Mouse (Mus musculus) liver, embryonic 12.5 days (tissue): ENCODE measurements around the gene Sept11. TPM values are rescaled to one million over a fixed set of nuclear protein-coding genes. Genes with fewer than 3 reads are reported as not detected.

Experiments
- ATAC-seq: fragments of 200-750 bp; cut with Nextera tagmentation; 2 replicates; pipeline ENCODE4 v1.8.0; 2017; ENCODE audit warnings: moderate number of reproducible peaks, mild to moderate bottlenecking, moderate library complexity
- H3K27ac ChIP-seq: fragments of 300-500 bp; sonication (generic); 2 replicates; pipeline ENCODE4 v1.5.1; 2016; ENCODE audit warnings: mild to moderate bottlenecking
- H3K27me3 ChIP-seq: fragments of 300-500 bp; sonication (generic); replicated peaks from 2 replicates; pipeline ENCODE4 v1.6.1; 2016; ENCODE audit warnings: mild to moderate bottlenecking, moderate library complexity
- H3K36me3 ChIP-seq: fragments of 300-500 bp; sonication (generic); 2 replicates; pipeline ENCODE4 v1.6.1; 2016; ENCODE audit warnings: mild to moderate bottlenecking, moderate library complexity
- H3K4me1 ChIP-seq: fragments of 300-500 bp; sonication (generic); 2 replicates; pipeline ENCODE4 v1.6.1; 2016
- H3K4me2 ChIP-seq: fragments of 300-500 bp; sonication (generic); 2 replicates; pipeline ENCODE4 v1.6.1; 2016; ENCODE audit warnings: mild to moderate bottlenecking, moderate library complexity
- H3K4me3 ChIP-seq: fragments of 300-500 bp; sonication (generic); 2 replicates; pipeline ENCODE4 v1.5.1; 2016; ENCODE audit warnings: mild to moderate bottlenecking, moderate library complexity
- H3K9ac ChIP-seq: fragments of 300-500 bp; sonication (generic); 2 replicates; pipeline ENCODE4 v1.6.1; 2016; ENCODE audit warnings: mild to moderate bottlenecking, moderate library complexity
- H3K9me3 ChIP-seq: fragments of 300-500 bp; sonication (generic); replicated peaks from 2 replicates; pipeline ENCODE4 v1.6.1; 2016; ENCODE audit warnings: mild to moderate bottlenecking, moderate library complexity
- WGBS: fragments of 180-500 bp; shearing (Covaris S2); methylation state at CpG from one replicate; pipeline ENCODE4 v1.1.7; 2016; ENCODE audit not compliant: insufficient replicate concordance; 5-methylcytosine and 5-hydroxymethylcytosine counted together
- polyA plus RNA-seq: library from polyadenylated mRNA; unstranded; fragments of >200 nt; fragmentation: Nextera tagmentation; extraction: Ambion mirVana; gene quantifications from 2 replicates; pipeline ENCODE4 v1.2.1, GENCODE M21; 2016

The Sept11 gene
- 57.6 and 59.0 TPM in 2 replicates for polyA plus RNA-seq

DNA sequence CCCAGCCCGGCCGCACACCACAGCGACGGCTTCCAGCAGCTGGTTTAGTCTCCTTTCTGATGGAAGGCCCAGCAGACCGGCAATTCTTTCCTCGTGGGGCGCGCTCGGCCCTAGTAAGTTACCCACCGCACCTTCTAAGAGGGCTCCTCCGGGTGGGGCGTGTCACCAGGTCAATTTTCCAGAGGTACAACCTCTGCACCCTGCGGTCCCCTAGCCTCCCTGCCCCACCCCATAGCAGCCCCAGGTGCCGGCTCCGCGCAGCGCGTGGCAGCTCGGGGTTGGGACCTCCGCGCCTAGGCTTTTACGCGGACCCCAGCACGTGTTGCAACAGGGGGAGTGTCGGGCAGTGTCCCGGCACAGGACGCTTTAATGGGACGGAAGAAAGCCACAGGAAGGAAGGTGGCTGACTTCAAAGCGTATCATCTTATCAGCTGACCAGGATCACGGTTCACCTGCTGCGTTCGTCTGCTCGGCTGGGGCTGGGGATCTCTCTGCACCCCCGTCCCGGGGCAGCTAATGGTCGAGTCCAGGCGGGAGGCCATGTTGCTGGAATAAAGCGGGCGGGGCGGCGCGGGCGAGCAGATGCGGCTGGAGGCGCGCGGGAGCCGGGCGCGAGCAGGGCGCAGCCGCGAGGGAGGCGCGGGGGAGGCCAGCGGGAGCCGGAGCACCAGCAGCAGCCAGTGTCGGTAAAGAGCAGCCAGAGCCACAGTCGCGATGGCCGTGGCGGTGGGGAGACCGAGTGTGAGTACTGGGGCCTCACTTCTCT is at the start of gene Sept11:
Sept11 (plus strand) TSS at position 581 of the 766 bp plus-strand sequence.
- Histone ChIP-seq H3K36me3 (peaks cover under 1% of the 10 kb centered on the region), H3K27ac (peak within 1 kb of the TSS; percentile 84), H3K9ac (peak within 1 kb of the TSS; percentile 85), H3K27me3 (peaks cover 12% of the 10 kb centered on the region; the same call in 1 of the 2 replicates), H3K4me2 (peak within 1 kb of the TSS; percentile 93), H3K9me3 (no peaks in the 10 kb centered on the region), H3K4me1 (peaks cover 48% of the 10 kb centered on the region), H3K4me3 (peak within 1 kb of the TSS; percentile 75)
- ATAC-seq = peak; percentile 92
- under 1% methylated on average over 63 of the region's 63 CpGs for WGBS

DNA sequence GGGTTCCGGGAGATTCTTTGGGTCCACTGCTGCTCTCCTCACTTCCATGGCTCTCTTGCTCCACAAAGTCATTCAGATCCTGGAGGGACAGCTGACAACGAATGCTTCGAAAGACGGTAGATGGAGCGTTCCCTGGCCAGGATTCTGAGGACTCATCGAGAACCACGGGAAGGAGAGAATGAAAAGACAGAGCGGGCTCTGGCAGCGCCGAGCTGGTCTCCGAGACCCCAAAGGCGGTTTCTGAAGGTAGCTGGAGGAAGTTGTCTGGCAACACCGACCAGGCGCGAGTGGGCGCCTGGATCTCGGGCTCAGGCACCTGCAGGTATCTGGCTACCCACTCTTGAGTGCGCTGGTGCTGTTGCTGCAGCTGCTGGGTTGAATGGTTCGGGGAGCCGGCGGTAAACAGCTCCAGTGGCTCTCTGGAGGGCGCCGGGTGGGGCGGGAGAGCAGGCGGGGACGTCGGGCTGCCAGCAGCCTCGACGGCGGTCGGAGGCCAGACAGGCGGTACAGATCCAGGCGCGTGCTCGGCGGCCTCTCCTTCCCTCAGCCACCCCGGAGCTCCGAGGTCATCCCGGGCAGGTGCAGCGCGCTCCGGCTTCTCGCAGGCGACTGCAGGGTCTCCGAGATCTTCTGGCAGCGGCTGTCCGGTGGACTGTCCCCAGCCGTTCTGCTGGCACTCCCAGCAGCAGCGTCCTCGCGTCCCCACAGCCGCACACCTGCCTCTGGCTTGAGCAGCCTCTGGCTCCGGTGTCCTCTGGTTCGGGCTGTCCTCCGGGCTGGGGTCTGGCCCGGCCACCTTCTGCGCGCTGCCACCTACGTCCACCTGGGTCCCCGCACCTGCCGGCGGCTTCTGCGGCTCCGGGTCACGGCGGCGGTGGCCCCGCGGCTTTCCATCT is 49.3 kb upstream of the Sept11 start:
- Histone ChIP-seq H3K27me3 (peaks cover 70% of the 10 kb centered on the region), H3K27ac (no peak overlapping the region), H3K36me3 (no peaks in the 10 kb centered on the region), H3K4me2 (peak overlapping the region; percentile 62), H3K9me3 (no peaks in the 10 kb centered on the region), H3K4me3 (peak overlapping the region; percentile 46), H3K4me1 (peaks cover 16% of the 10 kb centered on the region; the same call in 1 of the 2 replicates), H3K9ac (no peak overlapping the region)
- WGBS = 3% methylated on average over 69 of the region's 69 CpGs
- ATAC-seq = no peak

DNA sequence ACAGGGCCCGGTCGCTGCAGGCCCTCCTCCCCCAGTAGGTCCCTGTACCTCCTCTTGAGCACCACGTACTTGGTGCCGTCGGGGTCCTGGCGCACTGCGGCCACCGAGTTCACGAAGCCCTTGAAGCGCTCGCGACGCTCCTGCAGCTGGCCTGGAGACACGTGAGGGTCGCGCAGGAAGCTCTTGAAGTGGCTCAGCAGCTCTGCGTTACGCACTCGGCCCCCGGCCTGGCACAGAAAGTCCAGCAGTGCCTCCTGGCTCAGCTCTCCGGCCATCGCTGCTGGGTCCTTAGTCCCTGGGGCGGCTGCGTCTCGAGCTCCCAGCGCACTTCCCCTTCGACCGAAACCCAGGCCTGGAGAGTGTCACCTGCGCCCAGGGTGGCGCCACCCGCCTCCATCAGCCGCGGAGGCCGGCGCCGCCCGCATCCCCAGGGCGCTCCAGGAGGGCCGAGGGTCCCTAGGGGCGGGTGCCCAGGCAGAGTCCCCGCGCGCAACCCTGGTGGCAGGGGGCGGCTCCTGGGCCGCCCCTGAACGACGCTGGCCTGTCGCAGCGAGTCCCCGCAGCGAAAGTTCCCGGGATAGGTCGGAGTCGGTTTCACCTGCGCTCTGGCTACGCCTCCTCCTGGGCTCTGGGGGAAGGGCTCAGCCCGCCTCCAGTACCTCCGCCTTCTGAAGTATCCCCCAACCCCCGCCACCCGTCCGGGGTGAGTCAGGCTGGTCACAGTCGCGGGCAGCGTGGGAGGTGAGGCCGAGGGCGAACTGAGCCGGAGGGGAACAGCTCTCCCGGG is 48.5 kb upstream of the Sept11 start, which contains the start of gene Sowahb:
Sowahb (minus strand) TSS at position 439 of the 787 bp plus-strand sequence.
- Histone ChIP-seq H3K27me3 (peaks cover 77% of the 10 kb centered on the region), H3K4me3 (peak within 1 kb of the TSS; percentile 46), H3K27ac (no peak within 1 kb of the TSS), H3K36me3 (no peaks in the 10 kb centered on the region), H3K4me2 (peak within 1 kb of the TSS; percentile 62), H3K9ac (no peak within 1 kb of the TSS), H3K4me1 (peaks cover 16% of the 10 kb centered on the region; the same call in 1 of the 2 replicates), H3K9me3 (no peaks in the 10 kb centered on the region)
- peak; percentile 75 for ATAC-seq
- WGBS = 1% methylated on average over 68 of the region's 68 CpGs

DNA sequence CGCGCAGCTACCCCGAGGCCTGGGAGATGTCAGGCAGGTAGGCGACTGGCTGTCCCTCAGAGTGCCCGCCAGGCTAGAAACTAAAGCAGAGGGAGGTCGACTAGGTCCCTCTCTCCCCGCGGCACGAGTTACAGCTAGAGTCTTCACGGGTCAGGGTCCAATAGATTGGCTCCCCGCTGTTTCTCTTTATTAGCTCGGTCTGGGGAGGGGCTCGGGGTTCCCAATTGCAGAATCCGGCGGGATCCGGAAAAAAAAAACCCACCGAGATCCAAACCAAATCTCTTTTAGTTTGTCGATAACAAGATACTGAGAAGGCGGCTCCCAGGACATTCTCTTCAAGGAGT is 47.9 kb upstream of the Sept11 start:
- Histone ChIP-seq H3K9ac (no peak overlapping the region), H3K27ac (no peak overlapping the region), H3K9me3 (no peaks in the 10 kb centered on the region), H3K27me3 (peaks cover 81% of the 10 kb centered on the region), H3K4me2 (peak overlapping the region; percentile 62), H3K36me3 (no peaks in the 10 kb centered on the region), H3K4me1 (peaks cover 13% of the 10 kb centered on the region; the same call in 1 of the 2 replicates), H3K4me3 (peak overlapping the region; percentile 46)
- 2% methylated on average over 19 of the region's 19 CpGs for WGBS
- ATAC-seq = peak; percentile 36; the same call in 1 of the 2 replicates

DNA sequence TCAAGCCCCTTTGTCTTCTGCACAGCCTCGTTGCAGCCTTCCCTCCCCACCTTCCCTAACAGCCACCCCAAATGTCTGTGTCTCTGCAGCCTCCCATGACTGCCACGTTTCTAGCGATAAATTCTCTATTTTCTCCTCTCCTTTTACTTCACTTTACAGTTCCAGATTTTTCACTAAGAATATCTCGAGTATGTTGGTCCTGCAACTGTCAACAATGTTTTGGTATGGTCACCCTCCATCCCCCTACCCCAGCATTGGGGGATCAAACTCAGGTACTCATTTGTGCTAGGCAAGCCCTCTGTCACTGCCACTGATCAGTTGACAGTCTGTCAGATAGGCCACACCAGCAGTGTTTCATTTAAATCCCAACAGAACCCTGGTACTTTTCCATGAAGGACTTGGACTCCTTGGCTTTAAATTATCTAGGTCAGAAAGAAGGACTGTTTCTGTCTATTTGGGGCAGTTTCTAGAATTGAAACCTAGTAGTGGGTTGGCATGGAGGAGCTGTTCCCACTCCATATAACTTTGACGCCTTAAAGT is 46.9 kb upstream of the Sept11 start:
- peaks cover 81% of the 10 kb centered on the region for H3K27me3 ChIP-seq
- H3K27ac ChIP-seq = no peak overlapping the region
- no peak for ATAC-seq
- 22% methylated on average over 5 of the region's 5 CpGs for WGBS
- no peaks in the 10 kb centered on the region for H3K9me3 ChIP-seq
- no peaks in the 10 kb centered on the region for H3K36me3 ChIP-seq
- no peak overlapping the region for H3K4me2 ChIP-seq
- H3K9ac ChIP-seq = no peak overlapping the region
- peaks cover 12% of the 10 kb centered on the region; the same call in 1 of the 2 replicates for H3K4me1 ChIP-seq
- no peak overlapping the region for H3K4me3 ChIP-seq

DNA sequence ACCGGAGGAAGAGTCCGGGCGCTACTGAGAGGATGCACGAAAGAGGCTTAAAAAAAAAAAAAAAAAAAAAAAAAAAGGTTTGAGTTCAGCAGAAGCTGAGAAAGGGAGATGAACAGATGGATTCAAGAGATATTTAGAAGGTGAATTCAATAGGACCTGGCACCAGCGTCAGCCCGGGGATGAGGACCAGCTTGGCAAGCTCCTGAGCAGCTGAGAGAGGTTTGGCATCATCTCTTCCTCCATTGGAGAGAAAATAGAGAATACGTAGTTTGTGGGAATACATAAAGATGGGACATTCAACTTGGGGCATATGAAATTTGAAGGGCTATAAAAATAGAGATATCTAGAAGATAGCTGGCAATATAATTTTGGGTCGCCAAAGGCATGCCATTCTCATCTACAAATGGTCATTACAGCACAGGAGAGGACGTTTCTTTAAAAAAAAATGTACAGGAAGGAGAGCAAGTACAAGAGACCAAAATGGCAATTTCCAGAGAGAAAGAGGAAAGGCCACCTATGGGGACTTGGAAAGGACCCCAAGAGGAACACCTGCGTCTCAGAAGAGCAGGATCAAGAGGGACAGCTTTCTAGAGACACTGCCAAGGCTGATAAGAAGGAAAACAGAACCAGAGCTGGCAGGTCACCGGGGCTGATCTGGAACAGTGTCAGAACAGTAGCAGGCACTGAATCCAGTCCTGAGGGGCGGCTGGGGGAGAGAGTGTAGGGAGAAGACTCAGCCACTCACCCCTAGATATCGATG is 44.6 kb upstream of the Sept11 start:
- H3K27me3 ChIP-seq = peaks cover 58% of the 10 kb centered on the region
- H3K4me2 ChIP-seq = no peak overlapping the region
- H3K36me3 ChIP-seq = no peaks in the 10 kb centered on the region
- WGBS = 49% methylated on average over 13 of the region's 13 CpGs
- H3K27ac ChIP-seq = no peak overlapping the region
- no peak overlapping the region for H3K9ac ChIP-seq
- H3K4me1 ChIP-seq = peaks cover 12% of the 10 kb centered on the region; the same call in 1 of the 2 replicates
- H3K4me3 ChIP-seq = no peak overlapping the region
- H3K9me3 ChIP-seq = no peaks in the 10 kb centered on the region
- no peak for ATAC-seq

DNA sequence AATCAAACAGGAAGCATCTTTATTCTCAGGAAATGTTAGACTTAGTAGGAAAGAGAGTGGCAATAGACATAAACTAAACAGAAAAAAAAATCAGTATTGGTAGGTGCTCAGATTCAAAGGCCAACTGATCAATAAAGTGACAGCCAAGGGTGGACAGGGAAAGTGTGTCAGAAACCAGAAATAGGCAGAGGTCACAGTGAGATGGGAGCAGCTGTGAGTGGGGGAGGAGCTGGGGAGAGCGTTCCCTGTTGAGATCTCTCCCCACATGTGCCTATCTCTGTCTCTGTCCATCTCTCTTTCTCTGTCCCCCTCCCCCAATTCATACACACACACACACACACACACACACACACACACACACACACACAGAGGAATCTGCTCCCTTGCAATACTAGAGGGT is 43.3 kb upstream of the Sept11 start:
- 22% methylated on average over 1 of the region's 1 CpGs for WGBS
- no peak for ATAC-seq
- Histone ChIP-seq H3K9ac (no peak overlapping the region), H3K27me3 (peaks cover 45% of the 10 kb centered on the region), H3K4me1 (0 out of 2 replicates have a peak, but pooled peaks cover 3% of the 10 kb centered on the region), H3K9me3 (no peaks in the 10 kb centered on the region), H3K4me3 (no peak overlapping the region), H3K4me2 (no peak overlapping the region), H3K36me3 (no peaks in the 10 kb centered on the region), H3K27ac (no peak overlapping the region)

DNA sequence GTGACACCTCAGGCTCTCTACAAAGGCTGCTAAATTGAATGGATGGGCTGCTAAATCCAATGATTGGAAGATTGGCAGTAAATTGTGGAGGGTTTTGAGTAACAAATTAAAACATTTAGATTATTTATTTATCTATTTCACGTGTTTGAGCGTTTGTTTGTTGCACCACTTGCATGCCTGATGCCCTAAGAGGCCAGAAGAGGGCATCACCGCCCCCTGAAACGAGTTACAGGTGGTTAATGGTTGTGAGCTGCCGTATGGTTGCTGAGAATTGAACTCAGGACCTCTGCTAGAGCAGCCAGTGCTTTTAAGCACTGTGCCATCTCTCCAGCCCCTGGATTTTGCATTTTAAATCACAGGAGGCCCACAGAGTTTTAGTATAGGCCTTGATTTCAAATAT is 42.2 kb upstream of the Sept11 start:
- no peak overlapping the region for H3K9ac ChIP-seq
- WGBS = 32% methylated on average over 5 of the region's 5 CpGs
- peaks cover 34% of the 10 kb centered on the region for H3K27me3 ChIP-seq
- no peak for ATAC-seq
- H3K4me2 ChIP-seq = no peak overlapping the region
- no peaks in the 10 kb centered on the region for H3K4me1 ChIP-seq
- H3K9me3 ChIP-seq = no peaks in the 10 kb centered on the region
- H3K27ac ChIP-seq = no peak overlapping the region
- H3K36me3 ChIP-seq = no peaks in the 10 kb centered on the region
- no peak overlapping the region for H3K4me3 ChIP-seq

DNA sequence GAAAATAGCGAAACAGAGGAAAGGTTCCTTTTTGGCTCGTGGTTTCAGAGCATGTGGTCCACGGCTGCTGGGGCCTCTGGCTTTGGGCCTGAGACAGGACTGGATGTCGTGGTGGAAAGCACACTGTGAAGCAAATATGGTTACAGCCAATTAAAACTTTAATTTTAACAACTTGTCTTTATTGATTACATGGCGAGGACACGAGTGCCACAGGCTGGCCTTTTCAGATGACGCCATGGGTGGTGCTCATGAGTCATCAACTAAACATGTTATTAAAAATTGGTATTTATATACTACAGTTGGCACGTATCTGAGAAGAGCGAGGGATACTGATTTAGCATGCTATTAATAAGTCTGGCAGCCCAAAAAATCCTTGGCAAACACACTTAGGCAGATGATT is 41.3 kb upstream of the Sept11 start:
- Histone ChIP-seq H3K36me3 (no peaks in the 10 kb centered on the region), H3K4me1 (no peaks in the 10 kb centered on the region), H3K4me3 (no peak overlapping the region), H3K27ac (no peak overlapping the region), H3K27me3 (peaks cover 25% of the 10 kb centered on the region), H3K9me3 (no peaks in the 10 kb centered on the region), H3K4me2 (no peak overlapping the region), H3K9ac (no peak overlapping the region)
- 66% methylated on average over 9 of the region's 9 CpGs for WGBS
- ATAC-seq = no peak

DNA sequence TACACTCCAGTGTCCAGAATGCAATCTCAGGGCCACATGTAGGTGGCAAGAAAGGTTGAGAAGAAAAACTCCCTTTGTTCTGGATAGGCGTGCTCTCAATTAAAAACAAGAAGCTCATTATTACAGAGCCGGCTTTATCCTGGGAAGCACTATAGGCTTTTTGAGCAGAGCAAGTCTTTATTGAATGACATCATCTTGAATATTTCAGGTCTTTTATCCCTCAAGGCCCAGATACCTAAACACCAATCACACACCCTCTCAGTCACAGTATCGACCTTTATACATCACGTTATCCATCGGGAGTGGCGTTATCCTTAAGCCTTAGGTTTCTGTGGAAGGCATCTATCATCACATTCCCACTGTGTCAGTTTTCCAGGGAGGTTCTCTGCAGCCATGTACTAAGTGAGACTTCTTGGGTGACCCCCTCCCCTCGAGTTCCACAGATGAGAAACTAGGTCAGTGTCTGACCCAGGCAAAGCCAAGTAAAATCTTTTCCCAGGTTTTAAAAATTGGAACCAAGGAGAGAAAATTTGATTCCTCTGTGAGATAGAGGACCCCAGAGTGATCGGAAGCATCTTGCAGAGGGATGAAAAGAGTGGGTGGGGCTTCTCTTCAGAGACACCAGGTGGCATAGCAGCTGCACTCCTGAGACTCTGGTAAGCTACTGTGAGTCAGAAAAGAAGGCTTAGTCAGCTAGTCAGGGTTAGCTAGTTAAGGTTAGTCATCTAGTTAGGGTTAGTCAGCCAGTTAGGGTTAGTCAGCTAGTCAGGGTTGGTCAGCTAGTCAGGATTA is 39.4 kb upstream of the Sept11 start:
- Histone ChIP-seq H3K4me3 (no peak overlapping the region), H3K4me2 (no peak overlapping the region), H3K4me1 (no peaks in the 10 kb centered on the region), H3K27ac (no peak overlapping the region), H3K27me3 (peaks cover 14% of the 10 kb centered on the region), H3K9ac (no peak overlapping the region), H3K36me3 (no peaks in the 10 kb centered on the region), H3K9me3 (no peaks in the 10 kb centered on the region)
- 59% methylated on average over 8 of the region's 8 CpGs for WGBS
- no peak for ATAC-seq
